Mouse (Mus musculus) layer of hippocampus, adult 8-10 months (tissue): Measurements from ENCODE around the gene Armh1. TPM values are rescaled to one million over a fixed set of nuclear protein-coding genes. Genes with fewer than 3 reads are reported as not detected.
"Not testable (repeated sequence)": the region's sequence is repeated elsewhere in the genome, so short reads cannot be mapped to it uniquely, and the experiment has no call there.

Experiments used
- DNase-seq, 2 experiments: peaks; one replicate each; pipeline ENCODE4 v3.0.0; 2022; ENCODE audit warnings: low spot score in 2 of 2
- total RNA-seq, 4 experiments: library from RNA; stranded (reverse); gene quantifications; 2 replicates each; pipeline ENCODE4 v1.2.4; 2022

The Armh1 gene
- total RNA-seq, 4 experiments from 2014 or later = 0.40 to 0.75 (median 0.59) TPM

GRCm38 (mm10) chr4:117267831-117268437, 16.0 kb upstream of the Armh1 start:
- DNase-seq = no peak

- peak in 1 of 2 experiments; percentile 88 for DNase-seq
Observed at GRCm38 (mm10) chr4:117267284-117267683, 15.4 kb upstream of the Armh1 start.

- DNase-seq = no peak
Observed at GRCm38 (mm10) chr4:117262987-117263386, 11.1 kb upstream of the Armh1 start.

DNA sequence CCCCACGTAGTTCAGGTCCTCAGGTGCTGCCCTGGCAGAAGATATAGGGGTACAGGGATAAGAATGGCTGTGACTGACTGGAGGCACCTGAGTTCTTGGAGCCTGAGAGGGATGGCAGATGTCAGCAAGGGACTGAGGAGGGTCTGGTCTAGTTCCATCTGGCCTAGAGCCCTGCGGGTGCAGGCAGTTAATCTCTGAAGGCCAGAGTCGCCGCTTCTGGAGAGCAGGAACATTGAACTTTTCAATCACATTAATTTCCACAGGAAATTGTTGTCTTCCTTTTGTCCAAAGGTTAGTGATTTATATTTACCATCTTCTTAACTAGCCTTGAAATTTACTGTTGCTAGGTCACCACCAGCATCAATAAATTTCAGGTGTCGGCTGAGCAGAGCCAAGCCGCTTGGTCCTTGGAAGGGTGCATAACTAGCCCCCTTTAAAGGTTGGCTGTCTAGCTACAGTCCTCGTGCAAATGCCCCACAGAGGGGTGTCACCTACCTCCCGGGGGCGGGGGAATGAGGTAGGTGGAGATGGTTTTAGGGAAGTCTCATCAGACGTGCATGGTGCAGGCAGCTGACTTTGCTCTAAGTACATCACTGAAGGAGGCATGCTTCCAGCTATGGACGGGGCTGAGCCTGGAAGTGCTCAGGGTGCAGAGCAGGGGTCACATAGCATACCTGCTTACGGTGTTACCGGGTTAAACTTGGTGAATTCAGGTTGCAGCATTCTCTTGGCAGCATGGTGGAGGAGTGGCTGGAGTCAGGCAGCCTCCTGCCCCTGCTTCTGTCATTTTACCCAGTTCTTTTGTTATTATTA, 10.4 kb upstream of the Armh1 start:
- no peak for DNase-seq

DNA sequence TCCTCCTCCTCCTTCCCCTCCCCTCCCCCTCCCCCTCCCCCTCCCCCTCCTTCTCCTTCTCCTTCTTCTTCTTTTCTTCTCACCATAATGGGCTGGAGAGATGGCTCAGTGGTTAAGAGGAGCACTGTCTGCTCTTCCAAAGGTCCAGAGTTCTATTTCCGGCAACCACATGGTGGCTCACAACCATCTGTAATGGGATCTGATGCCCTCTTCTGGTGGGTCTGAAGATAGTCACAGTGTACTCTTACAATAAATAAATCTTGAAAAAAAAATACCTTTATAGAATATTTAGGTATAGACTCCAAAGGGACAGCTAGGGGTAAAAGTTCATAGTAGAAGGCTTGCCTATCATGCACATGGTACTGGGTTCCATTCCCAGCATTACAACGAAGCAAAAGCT, 9.3 kb upstream of the Armh1 start:
- no peak for DNase-seq

GRCm38 (mm10) chr4:117259909-117260308, 8.0 kb upstream of the Armh1 start:
- DNase-seq = not testable (repeated sequence)

DNA sequence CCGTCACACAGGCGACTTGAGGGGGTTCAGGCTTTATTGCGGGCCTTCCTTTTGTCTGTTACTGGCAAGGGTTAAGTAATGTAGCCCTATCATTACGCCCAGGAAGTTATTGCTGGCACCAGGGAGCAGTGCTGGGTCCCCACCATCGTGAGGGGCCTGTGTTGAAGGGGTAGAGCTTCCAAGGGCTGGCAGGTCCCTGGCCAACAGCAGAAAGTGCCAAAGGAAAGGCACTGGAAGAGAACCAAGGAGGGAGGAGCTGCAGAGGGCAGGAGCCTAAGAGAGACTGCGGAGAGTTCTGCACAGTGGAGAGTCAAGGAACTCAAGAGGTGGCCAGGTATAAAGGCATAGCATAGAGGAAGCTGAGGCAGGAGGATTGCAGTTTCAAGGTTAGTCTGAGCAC, 2.7 kb upstream of the Armh1 start:
- no peak for DNase-seq

GRCm38 (mm10) chr4:117254017-117254627, 2.2 kb upstream of the Armh1 start:
- no peak for DNase-seq

- DNase-seq = no peak
Observed at GRCm38 (mm10) chr4:117253218-117254016, 1.5 kb upstream of the Armh1 start.

DNA sequence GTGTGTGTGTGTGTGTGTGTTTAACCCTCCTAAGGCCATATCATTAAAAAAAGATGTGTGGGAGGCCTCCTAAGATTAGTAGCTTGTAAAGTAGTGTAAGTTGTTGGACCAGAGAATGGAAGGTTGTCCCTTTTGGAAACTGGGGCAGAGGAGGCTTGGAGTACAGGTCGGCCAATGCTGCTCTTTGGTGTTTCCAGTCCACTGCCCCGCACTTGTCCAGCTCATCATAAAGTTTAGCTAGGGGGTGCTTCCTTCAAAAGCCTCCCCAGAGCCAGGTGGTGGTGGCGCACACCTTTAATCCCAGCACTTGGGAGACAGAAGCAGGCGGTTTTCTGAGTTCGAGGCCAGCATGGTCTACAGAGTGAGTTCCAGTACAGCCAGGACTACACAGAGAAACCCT, 830 bp upstream of the Armh1 start:
- no peak for DNase-seq

GRCm38 (mm10) chr4:117252351-117252750, 426 bp upstream of the Armh1 start:
- DNase-seq = no peak

DNA sequence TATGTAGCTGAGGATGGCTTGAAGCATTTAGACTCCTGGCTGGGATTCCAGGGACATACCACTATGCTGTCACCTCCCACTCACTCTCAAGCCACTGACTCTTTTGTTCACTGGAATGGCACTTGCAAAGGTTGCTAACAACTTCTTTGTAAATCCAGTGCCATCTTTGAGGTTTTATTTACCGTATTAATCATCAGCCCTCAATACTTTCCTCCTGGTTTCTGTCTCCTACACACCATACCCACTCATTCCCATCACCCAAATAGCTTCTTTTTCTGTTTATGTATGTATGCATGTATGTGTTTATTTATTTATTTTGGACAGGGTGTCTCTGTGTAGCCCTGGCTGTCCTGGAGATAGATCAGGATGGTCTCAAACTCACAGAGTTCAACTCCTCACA, 943 bp downstream of the Armh1 start:
- DNase-seq = no peak

GRCm38 (mm10) chr4:117240867-117241266, 11.1 kb downstream of the Armh1 start:
- DNase-seq = no peak

DNA sequence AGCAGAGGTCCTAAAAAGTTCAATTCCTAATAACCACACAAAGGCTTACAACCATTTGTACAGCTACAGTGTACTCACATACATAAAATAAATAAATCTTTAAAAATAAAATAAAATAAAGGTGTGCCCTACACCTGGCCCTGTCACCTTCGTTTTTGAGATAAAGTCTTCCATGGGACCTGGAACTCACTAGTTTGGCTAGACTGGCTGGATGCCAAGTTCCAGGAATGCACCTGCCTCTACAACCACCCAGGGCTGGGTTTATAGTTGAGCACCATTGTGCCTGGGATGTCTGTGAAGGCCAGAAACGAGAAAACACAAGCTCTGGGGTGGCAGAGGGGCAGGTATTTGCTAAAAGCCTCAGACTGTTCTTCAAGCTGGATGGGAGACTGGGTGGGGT, 12.8 kb downstream of the Armh1 start:
- no peak for DNase-seq

- DNase-seq = no peak
Observed at GRCm38 (mm10) chr4:117235822-117236221, 16.1 kb downstream of the Armh1 start.

- DNase-seq = no peak
Observed at GRCm38 (mm10) chr4:117234166-117234741, 17.7 kb downstream of the Armh1 start.

DNA sequence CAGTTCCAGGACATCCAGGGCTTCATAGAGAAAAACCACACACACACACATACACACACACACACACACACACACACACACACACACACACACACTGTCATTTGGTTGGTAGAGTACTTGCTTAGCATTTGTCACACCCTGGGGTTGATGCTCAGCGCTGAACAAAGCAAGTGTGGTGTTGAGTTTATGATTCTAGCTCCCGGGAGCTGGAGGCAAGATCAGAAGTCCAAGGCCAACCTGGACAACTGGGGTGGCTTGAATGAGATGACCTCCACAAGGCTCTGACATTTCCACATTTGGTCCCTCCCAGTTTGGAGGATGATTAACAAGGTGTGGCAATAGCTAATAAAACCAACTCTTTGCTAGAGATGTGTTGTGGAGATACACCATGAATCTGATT, 20.7 kb downstream of the Armh1 start:
- no peak for DNase-seq

GRCm38 (mm10) chr4:117230331-117230730, 21.6 kb downstream of the Armh1 start:
- no peak for DNase-seq

- no peak for DNase-seq
Observed at GRCm38 (mm10) chr4:117229590-117229989, 22.3 kb downstream of the Armh1 start.

GRCm38 (mm10) chr4:117225250-117225649, 26.7 kb downstream of the Armh1 start:
- DNase-seq = no peak

- DNase-seq = no peak
Observed at GRCm38 (mm10) chr4:117224122-117224521, 27.8 kb downstream of the Armh1 start.
